Mouse (Mus musculus): ENCODE measurements at regions not wholly inside any gene's neighbourhood (a gene's known extent, or its start where the extent isn't known, plus 50 kb on each side); places are given as distances from the start of the nearest gene placed in this dataset.

- TF ChIP-seq GATA1 (IDR thresholded peaks at IDR 0.05; ENCODE audit: borderline replicate concordance, low read length), result no peak
- no peak for TF ChIP-seq FLI1 (IDR thresholded peaks at IDR 0.05; ENCODE audit: low read length)
These were observed 176.2 kb downstream of the Sox2 start for GRCm38 (mm10) chr3:34826396-34826795.

All from megakaryocyte, embryonic 14.5 days (primary cell).